Mouse (Mus musculus) stomach, postnatal 0 days (tissue): ENCODE measurements around the gene Gamt. TPM values are rescaled to one million over a fixed set of nuclear protein-coding genes. Genes with fewer than 3 reads are reported as not detected.

Source experiments
- ATAC-seq: fragments of 200-750 bp; cut with Nextera tagmentation; 2 replicates; pipeline ENCODE4 v1.8.0; 2017; ENCODE audit not compliant: low FRiP score, low TSS enrichment
- DNase-seq: peaks from one replicate; pipeline ENCODE4 v3.0.0-alpha.2; 2016; ENCODE audit warnings: low spot score
- H3K27ac ChIP-seq: fragments of 300-500 bp; sonication (generic); replicated peaks from 2 replicates; pipeline ENCODE4 v1.5.1; 2014; ENCODE audit warnings: mild to moderate bottlenecking, control low read depth
- H3K27me3 ChIP-seq: fragments of 300-500 bp; sonication (generic); 2 replicates; pipeline ENCODE4 v1.6.1; 2014; ENCODE audit warnings: low read length; ENCODE audit not compliant: control insufficient read depth, insufficient read depth
- H3K36me3 ChIP-seq: fragments of 300-500 bp; sonication (generic); 2 replicates; pipeline ENCODE4 v1.6.1; 2014; ENCODE audit warnings: low read length, mixed read lengths; ENCODE audit not compliant: control insufficient read depth, insufficient read depth
- H3K4me1 ChIP-seq: fragments of 300-500 bp; sonication (generic); replicated peaks from 2 replicates; pipeline ENCODE4 v1.6.1; 2014; ENCODE audit warnings: antibody characterized with exemption; ENCODE audit not compliant: control insufficient read depth, insufficient read depth
- H3K4me2 ChIP-seq: fragments of 300-500 bp; sonication (generic); replicated peaks from 2 replicates; pipeline ENCODE4 v1.6.1; 2014; ENCODE audit warnings: low read depth, mild to moderate bottlenecking, control low read depth, moderate library complexity
- H3K4me3 ChIP-seq: fragments of 300-500 bp; sonication (generic); 2 replicates; pipeline ENCODE4 v1.5.1; 2014; ENCODE audit warnings: low read depth, low read length, control low read depth
- H3K9ac ChIP-seq: fragments of 300-500 bp; sonication (generic); 2 replicates; pipeline ENCODE4 v1.6.1; 2014; ENCODE audit warnings: mild to moderate bottlenecking, low read length, control low read depth, mixed read lengths
- H3K9me3 ChIP-seq: fragments of 300-500 bp; sonication (generic); 2 replicates; pipeline ENCODE4 v1.6.1; 2016; ENCODE audit warnings: low read length; ENCODE audit not compliant: control insufficient read depth
- CTCF ChIP-seq: IDR thresholded peaks from 2 replicates; pipeline ENCODE4 v1.5.1; 2016; ENCODE audit warnings: antibody characterized with exemption, low read depth, mild to moderate bottlenecking, moderate library complexity
- EP300 ChIP-seq: optimal IDR thresholded peaks from 2 replicates; pipeline ENCODE3; 2016; ENCODE audit warnings: antibody characterized with exemption
- WGBS: fragments of 180-500 bp; shearing (Covaris S2); extraction: QIAGEN DNeasy Blood & Tissue Kit; methylation state at CpG from one replicate; pipeline ENCODE4 v1.1.7; 2014; 5-methylcytosine and 5-hydroxymethylcytosine counted together
- polyA plus RNA-seq: library from polyadenylated mRNA; unstranded; fragments of >200 nt; fragmentation: Nextera tagmentation; extraction: Ambion mirVana; gene quantifications from 2 replicates; pipeline ENCODE4 v1.2.1, GENCODE M21; 2015

The Gamt gene
- polyA plus RNA-seq, 1 experiment from 2014 or later = 16.3 TPM

DNA sequence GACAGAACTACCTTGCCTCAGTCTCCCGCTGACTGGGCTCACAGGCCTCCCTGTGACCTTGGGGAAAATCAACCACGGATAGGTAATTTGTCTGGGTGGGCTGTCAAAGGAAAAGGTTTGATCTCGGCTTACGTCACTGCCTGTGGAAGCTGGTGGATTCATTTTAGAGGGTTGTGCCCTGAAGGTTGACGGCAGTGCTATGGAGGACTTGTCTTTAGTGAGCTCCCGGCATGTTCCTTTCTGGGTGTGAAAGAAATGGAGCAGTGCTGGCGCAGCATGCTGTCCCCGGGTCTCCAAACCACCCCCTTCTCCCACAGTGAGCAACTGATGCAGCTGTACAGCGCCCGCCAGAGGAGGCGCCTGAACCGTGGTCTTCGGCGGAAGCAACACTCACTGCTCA is 32.5 kb upstream of the Gamt start:
- H3K9me3 ChIP-seq = no peaks in the 10 kb centered on the region
- peak overlapping the region; percentile 95 for H3K27ac ChIP-seq
- H3K36me3 ChIP-seq = peaks cover 8% of the 10 kb centered on the region
- H3K9ac ChIP-seq = peak overlapping the region; percentile 97
- H3K27me3 ChIP-seq = no peaks in the 10 kb centered on the region
- ATAC-seq = no peak
- H3K4me3 ChIP-seq = peak overlapping the region; percentile 90
- H3K4me1 ChIP-seq = no peaks in the 10 kb centered on the region
- peak overlapping the region; percentile 68 for H3K4me2 ChIP-seq
- no peak for TF ChIP-seq EP300
- peak; percentile 35 for TF ChIP-seq CTCF
- DNase-seq = no peak
- 17% methylated on average over 14 of the region's 14 CpGs for WGBS

GRCm38 (mm10) chr10:80292251-80293146 is 31.7 kb upstream of the Gamt start, which contains the start of gene Rps15:
Gene Rps15, plus strand, starts transcription at chr10:80292453.
- Histone ChIP-seq H3K4me3 (peak within 1 kb of the TSS; percentile 90), H3K4me1 (no peaks in the 10 kb centered on the region), H3K9me3 (no peaks in the 10 kb centered on the region), H3K4me2 (peak within 1 kb of the TSS; percentile 68), H3K9ac (peak within 1 kb of the TSS; percentile 97), H3K36me3 (peaks cover 8% of the 10 kb centered on the region), H3K27ac (peak within 1 kb of the TSS; percentile 95), H3K27me3 (no peaks in the 10 kb centered on the region)
- ATAC-seq = peak; percentile 88
- under 1% methylated on average over 71 of the region's 72 CpGs for WGBS
- peak; percentile 96 for DNase-seq
- TF ChIP-seq CTCF (peak; percentile 83), EP300 (peak; percentile 89)

DNA sequence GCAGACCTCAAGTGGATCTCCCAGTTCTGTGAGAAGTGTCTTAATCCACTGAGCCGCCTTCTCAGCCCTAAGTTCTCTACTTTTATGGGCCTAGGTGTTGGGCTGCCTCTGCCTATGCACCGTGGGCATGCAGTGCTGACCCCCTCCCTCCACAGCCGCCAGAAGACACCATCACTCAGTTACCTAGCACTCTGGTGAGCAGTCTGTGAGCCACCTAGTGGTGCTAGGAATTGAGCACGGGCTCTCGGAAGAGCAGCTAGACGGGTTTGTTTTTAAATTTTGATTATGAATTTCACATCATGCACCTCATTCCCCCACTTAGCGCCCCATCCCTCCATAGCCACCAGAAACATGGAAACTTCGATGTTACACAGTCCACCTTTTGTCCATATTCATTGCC is 27.8 kb upstream of the Gamt start:
- peak; percentile 54 for TF ChIP-seq CTCF
- no peak for TF ChIP-seq EP300
- no peak for ATAC-seq

DNA sequence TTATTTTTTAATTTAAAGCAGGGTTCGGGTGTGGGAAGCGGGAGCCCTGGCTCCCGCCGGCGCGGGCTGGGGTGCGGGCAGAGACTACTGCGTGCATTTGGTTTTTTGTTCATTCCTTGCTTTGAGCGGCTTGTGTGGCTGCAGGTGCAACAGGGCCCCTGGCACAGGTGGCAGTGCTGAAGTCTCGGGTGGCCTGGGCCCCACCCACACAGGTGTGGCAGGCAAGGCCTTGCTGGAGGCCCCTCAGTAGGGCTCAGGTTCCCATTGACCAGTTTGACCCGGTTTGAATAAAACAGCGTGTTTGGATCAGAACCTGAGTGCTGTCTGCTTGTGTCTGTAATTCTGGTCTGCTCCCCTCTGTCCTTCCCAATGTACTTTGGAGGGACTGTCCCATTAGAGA is 27.3 kb upstream of the Gamt start:
- 83% methylated on average over 12 of the region's 12 CpGs for WGBS
- no peak overlapping the region for H3K9ac ChIP-seq
- H3K36me3 ChIP-seq = peaks cover 21% of the 10 kb centered on the region
- ATAC-seq = no peak
- peak; percentile 70 for DNase-seq
- H3K9me3 ChIP-seq = no peaks in the 10 kb centered on the region
- H3K4me1 ChIP-seq = no peaks in the 10 kb centered on the region
- H3K4me3 ChIP-seq = no peak overlapping the region
- TF ChIP-seq CTCF (no peak), EP300 (no peak)
- H3K4me2 ChIP-seq = no peak overlapping the region
- 0 out of 2 replicates have a peak overlapping the region, but pooled peaks have one; percentile 18 for H3K27ac ChIP-seq
- no peaks in the 10 kb centered on the region for H3K27me3 ChIP-seq

More for the DNA sequence above, 27.8 kb upstream of the Gamt start:
- no peak overlapping the region for H3K4me3 ChIP-seq
- no peaks in the 10 kb centered on the region for H3K9me3 ChIP-seq
- H3K27ac ChIP-seq = no peak overlapping the region
- no peak overlapping the region for H3K4me2 ChIP-seq
- H3K9ac ChIP-seq = no peak overlapping the region
- no peaks in the 10 kb centered on the region for H3K27me3 ChIP-seq
- 61% methylated on average over 8 of the region's 8 CpGs for WGBS
- DNase-seq = peak; percentile 48
- no peaks in the 10 kb centered on the region for H3K4me1 ChIP-seq
- H3K36me3 ChIP-seq = peaks cover 17% of the 10 kb centered on the region

- no peaks in the 10 kb centered on the region for H3K9me3 ChIP-seq
- peaks cover 27% of the 10 kb centered on the region for H3K36me3 ChIP-seq
- no peak for ATAC-seq
- no peak for TF ChIP-seq CTCF
- no peak for TF ChIP-seq EP300
- no peak overlapping the region for H3K4me3 ChIP-seq
- H3K27me3 ChIP-seq = no peaks in the 10 kb centered on the region
- 76% methylated on average over 15 of the region's 15 CpGs for WGBS
- H3K4me2 ChIP-seq = no peak overlapping the region
- no peaks in the 10 kb centered on the region for H3K4me1 ChIP-seq
- 0 out of 2 replicates have a peak overlapping the region, but pooled peaks have one; percentile 23 for H3K9ac ChIP-seq
- no peak overlapping the region for H3K27ac ChIP-seq
- no peak for DNase-seq
Observed at GRCm38 (mm10) chr10:80285222-80286070, 24.6 kb upstream of the Gamt start.
